Mouse (Mus musculus): ENCODE results near the gene Msl1.

Gene Msl1

DNA sequence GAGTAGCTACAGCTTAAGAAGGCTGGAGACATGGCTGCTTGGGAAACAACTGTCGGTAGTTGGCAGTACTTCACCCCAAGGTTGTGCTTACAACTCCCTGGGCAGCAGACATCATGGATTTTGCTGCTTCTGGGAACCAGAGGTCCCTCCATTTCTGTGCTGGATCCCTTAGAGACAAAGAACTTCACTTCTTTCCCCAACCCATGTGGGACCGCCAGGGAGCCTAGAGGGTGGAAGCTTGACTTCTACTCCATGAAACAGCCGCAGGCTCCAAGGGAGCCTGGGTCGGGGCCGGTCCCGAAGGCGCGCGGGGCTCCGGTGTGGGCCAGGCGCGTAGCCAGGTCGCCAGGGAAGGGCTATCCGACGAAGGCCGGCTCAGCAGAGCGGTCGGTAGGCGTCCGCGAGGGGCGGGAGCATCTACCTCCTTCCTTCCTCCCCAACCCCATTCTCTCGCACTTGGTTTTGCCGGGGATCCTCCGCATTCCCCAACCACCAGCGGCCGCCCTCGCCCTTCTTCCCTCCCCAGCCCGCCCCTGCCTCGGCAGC is 774 bp upstream of the Msl1 start:
- in situ Hi-C loops (cut with MboI, MseI), result loop anchor here (10.0 kb wide), 1 partner anchor 950 kb away; the partner anchor contains the start of gene B230217C12Rik

GRCm38 (mm10) chr11:98795714-98796514 is 598 bp downstream of the Msl1 start:
- in situ Hi-C loops (cut with MboI, MseI), result loop anchor here (10.0 kb wide), 1 partner anchor 951 kb away; the partner anchor contains the start of gene B230217C12Rik

- in situ Hi-C loops (cut with MboI, MseI), result loop anchor here (10.0 kb wide), 1 partner anchor 952 kb away; the partner anchor contains the start of gene B230217C12Rik
Observed at GRCm38 (mm10) chr11:98796515-98797216, 1.4 kb downstream of the Msl1 start.

DNA sequence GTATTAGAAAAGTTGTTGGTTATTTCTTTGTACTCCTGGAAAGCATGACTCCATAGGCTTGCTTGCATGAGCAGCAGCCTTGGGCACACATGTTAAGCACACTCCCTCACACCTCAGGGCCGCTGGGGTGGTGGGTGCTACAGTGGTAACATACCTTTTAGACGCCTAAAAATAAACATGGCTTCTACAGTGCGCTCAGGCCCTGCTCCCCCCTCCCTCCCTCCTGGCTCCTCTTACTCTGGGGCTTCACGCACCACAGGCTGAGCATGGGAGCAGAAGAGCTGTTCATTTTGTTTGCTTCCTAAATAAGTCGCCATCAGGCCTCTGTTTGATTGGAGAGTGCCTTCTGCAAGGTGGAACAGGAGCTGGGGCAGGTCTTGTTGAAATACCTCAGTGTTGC is 2.0 kb downstream of the Msl1 start:
- in situ Hi-C loops (cut with MboI, MseI), result loop anchor here (10.0 kb wide), 1 partner anchor 953 kb away; the partner anchor contains the start of gene B230217C12Rik

- in situ Hi-C loops (cut with MboI, MseI), result loop anchor here (10.0 kb wide), 1 partner anchor 953 kb away; the partner anchor contains the start of gene B230217C12Rik
Observed at GRCm38 (mm10) chr11:98797909-98798308, 2.6 kb downstream of the Msl1 start.

- in situ Hi-C loops (cut with MboI, MseI), result loop anchor here (25.0 kb wide), 1 partner anchor 592 kb away; the partner anchor contains the start of gene Cdk12
Observed at GRCm38 (mm10) chr11:98804605-98805004, 9.3 kb downstream of the Msl1 start, which contains the start of gene Casc3. Gene Casc3 (plus strand): TSS chr11:98804905.

GRCm38 (mm10) chr11:98808417-98808816 is 13.1 kb downstream of the Msl1 start:
- in situ Hi-C loops (cut with MboI, MseI), result loop anchor here (25.0 kb wide), 1 partner anchor 596 kb away; the partner anchor contains the start of gene Cdk12

- in situ Hi-C loops (cut with MboI, MseI), result loop anchor here (5.0 to 25.0 kb wide), 2 partner anchors 193 to 597 kb away; partner anchors contain the start of gene Cdk12
Observed at GRCm38 (mm10) chr11:98809457-98810290, 14.4 kb downstream of the Msl1 start.

GRCm38 (mm10) chr11:98810686-98811085 is 15.4 kb downstream of the Msl1 start:
- in situ Hi-C loops (cut with MboI, MseI), result loop anchor here (5.0 to 25.0 kb wide), 2 partner anchors 192 to 598 kb away; partner anchors contain the start of gene Cdk12

GRCm38 (mm10) chr11:98816706-98817239 is 21.5 kb downstream of the Msl1 start:
- in situ Hi-C loops (cut with MboI, MseI), result loop anchor here (25.0 kb wide), 1 partner anchor 604 kb away; the partner anchor contains the start of gene Cdk12

DNA sequence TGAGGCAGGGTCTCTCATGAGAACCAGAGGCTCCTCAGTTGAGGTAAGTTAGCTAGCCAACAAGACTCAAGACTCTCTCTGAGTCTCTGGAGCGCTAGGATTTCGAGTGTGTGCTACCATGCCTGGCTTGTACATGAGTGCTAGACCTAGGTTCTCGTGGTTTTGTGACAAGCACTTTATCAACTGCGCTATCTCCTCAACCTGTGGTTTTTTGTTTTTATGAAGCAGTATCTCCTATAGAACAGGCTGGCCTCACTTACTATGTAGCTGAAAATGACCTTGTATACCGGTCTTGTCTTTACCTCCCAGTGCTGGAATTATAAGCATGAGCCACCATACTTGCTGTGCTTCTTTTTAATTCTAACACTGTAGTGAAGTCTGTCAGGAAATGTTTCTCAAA is 25.7 kb downstream of the Msl1 start:
- in situ Hi-C loops (cut with MboI, MseI), result loop anchor here (25.0 kb wide), 1 partner anchor 609 kb away; the partner anchor contains the start of gene Cdk12

- in situ Hi-C loops (cut with MboI, MseI), result loop anchor here (5.0 kb wide), 2 partner anchors 71 to 134 kb away; no protein-coding TSS in a partner anchor
Observed at GRCm38 (mm10) chr11:98826071-98826470, 30.8 kb downstream of the Msl1 start.

DNA sequence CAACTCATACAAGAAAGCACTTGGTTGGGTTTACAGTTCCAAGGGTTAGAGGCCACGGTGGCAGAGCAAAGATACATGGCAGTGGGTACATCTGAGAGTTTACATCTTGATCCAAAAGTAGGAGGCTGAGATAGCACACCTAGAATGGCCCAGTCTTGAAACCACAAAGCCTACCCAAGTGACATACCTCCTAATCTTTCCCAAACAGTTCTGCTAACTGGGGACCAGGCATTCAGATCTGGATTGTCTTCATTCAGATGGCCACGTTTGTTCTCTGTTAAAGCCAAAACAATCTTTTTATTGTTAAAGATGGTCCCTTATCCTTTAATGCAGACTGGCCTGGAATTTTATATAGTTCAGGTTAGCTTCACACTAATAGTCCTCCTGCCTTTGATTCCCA is 32.6 kb downstream of the Msl1 start:
- in situ Hi-C loops (cut with MboI, MseI), result loop anchor here (5.0 kb wide), 2 partner anchors 69 to 136 kb away; no protein-coding TSS in a partner anchor

GRCm38 (mm10) chr11:98829091-98829775 is 33.9 kb downstream of the Msl1 start:
- in situ Hi-C loops (cut with MboI, MseI), result loop anchor here (5.0 kb wide), 2 partner anchors 68 to 137 kb away; no protein-coding TSS in a partner anchor

GRCm38 (mm10) chr11:98829875-98830274 is 34.6 kb downstream of the Msl1 start:
- in situ Hi-C loops (cut with MboI, MseI), result loop anchor here (5.0 kb wide), 2 partner anchors 67 to 138 kb away; no protein-coding TSS in a partner anchor

GRCm38 (mm10) chr11:98835296-98835695 is 40.0 kb downstream of the Msl1 start:
- in situ Hi-C loops (cut with MboI, MseI), result no loop called here

DNA sequence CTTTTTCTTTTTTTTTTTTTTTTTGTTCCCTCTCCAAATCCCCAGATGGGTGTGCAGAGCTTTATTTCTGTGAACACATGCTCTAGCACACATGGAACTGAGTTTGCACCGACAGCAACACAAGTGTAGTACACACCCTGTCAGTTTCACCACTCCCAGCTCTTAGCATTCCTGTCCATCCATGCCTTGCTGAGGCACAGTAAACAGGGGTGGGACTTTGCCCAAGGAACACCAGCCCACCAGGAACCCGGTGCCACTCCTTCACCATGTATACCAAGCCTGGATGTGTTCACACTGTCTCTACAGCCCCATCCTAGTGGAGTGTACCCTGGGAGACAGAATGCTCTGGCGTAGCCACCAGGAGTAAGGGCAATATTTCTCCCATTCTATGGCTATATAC is 40.4 kb downstream of the Msl1 start:
- in situ Hi-C loops (cut with MboI, MseI), result no loop called here

DNA sequence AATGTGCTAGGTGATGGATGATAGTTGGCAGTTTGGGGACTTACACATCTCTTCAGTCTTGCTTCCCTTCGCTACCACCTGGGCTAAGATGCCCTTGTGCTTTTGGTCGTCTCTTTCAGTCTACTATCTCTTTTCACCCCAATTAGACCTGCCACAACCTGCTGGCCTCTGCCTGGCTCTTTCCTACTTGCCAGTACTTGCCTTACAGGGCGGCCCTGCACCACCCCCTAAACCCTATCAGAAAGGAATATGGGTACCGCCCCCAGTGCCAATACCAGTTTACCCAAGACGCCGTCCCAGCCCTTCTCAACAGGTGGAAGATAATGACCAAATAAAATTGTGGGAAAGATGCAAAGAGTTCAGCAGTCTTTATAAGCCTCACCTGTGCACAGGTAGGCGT is 40.8 kb downstream of the Msl1 start:
- in situ Hi-C loops (cut with MboI, MseI), result no loop called here

GRCm38 (mm10) chr11:98836651-98837141 is 41.4 kb downstream of the Msl1 start, which contains the start of gene Rapgefl1:
Gene Rapgefl1 (plus strand): TSS chr11:98836785.
- in situ Hi-C loops (cut with MboI, MseI), result no loop called here
